Mouse (Mus musculus) heart, postnatal 36 days (tissue): Measurements from ENCODE around the gene Srsf11. TPM values are rescaled to one million over a fixed set of nuclear protein-coding genes. Genes with fewer than 3 reads are reported as not detected.

ENCODE experiments used
- DNase-seq, 2 experiments: peaks; one replicate each; pipeline ENCODE4 v3.0.0; 2021 to 2022
- intact Hi-C: fragments of 180-260 bp; cut with DNase I; formaldehyde crosslinking; loops from one replicate; pipeline ENCODE4 v1.15.1; 2025
- total RNA-seq, 2 experiments: library from RNA; stranded (reverse); gene quantifications; 2 replicates each; pipeline ENCODE4 v1.2.3; 2021

Srsf11 gene
- total RNA-seq, 2 experiments from 2014 or later = 40.4 to 45.6 TPM

- DNase-seq = no peak
- intact Hi-C loops = no loop called here
Measured at GRCm38 (mm10) chr3:157998742-157999369, 37.6 kb downstream of the Srsf11 start.

- no peak for DNase-seq
- intact Hi-C loops = no loop called here
Measured at GRCm38 (mm10) chr3:157995726-157996125, 40.7 kb downstream of the Srsf11 start.

- intact Hi-C loops = no loop called here
- no peak for DNase-seq
Measured at GRCm38 (mm10) chr3:157993322-157993721, 43.1 kb downstream of the Srsf11 start.

- no peak for DNase-seq
- intact Hi-C loops = no loop called here
Measured at GRCm38 (mm10) chr3:157979619-157980018, 56.8 kb downstream of the Srsf11 start.

- intact Hi-C loops = no loop called here
- DNase-seq = no peak
Measured at GRCm38 (mm10) chr3:157973236-157973635, 63.2 kb downstream of the Srsf11 start.

- intact Hi-C loops = no loop called here
Measured at GRCm38 (mm10) chr3:157971151-157971550, 65.3 kb downstream of the Srsf11 start.

More at GRCm38 (mm10) chr3:157971151-157971550, 65.3 kb downstream of the Srsf11 start:
- DNase-seq = no peak

Other genes with a start within 250 kb of the Srsf11 start
- 1 to 10 TPM; 2.8 to 5.1 TPM for gene Cth, start 111.6 kb downstream of the Srsf11 start, total RNA-seq
- 10 to 100 TPM; 30.0 to 32.3 TPM for gene Ankrd13c, start 89.4 kb downstream of the Srsf11 start, total RNA-seq
- gene Lrrc40, start within 50 bp of the Srsf11 start, total RNA-seq = 10 to 100 TPM in 1 of 2 experiments, 1 to 10 TPM in 1; 9.4 to 10.7 TPM